Mouse (Mus musculus): ENCODE measurements around the gene Nxpe2. TPM values are rescaled to one million over a fixed set of nuclear protein-coding genes. Genes with fewer than 3 reads are reported as not detected.
"Not testable (repeated sequence)": the region's sequence is repeated elsewhere in the genome, so short reads cannot be mapped to it uniquely, and the experiment has no call there.

The Nxpe2 gene
- polyA plus RNA-seq, 1 experiment = 0.55 TPM

GRCm38 (mm10) chr9:48315825-48316224, 37.4 kb downstream of the Nxpe2 start:
- H3K27me3 ChIP-seq (ENCODE audit: control insufficient read depth, insufficient read depth, low read length, poor library complexity, severe bottlenecking) = no peaks in the 10 kb centered on the region
- H3K4me3 ChIP-seq (ENCODE audit: low read depth, low read length) = no peak overlapping the region
- H3K9me3 ChIP-seq (replicated peaks; ENCODE audit: control insufficient read depth, insufficient read depth, low read length, poor library complexity, severe bottlenecking) = no peaks in the 10 kb centered on the region
- no peak overlapping the region for H3K9ac ChIP-seq (ENCODE audit: low read depth, poor library complexity, severe bottlenecking)
- no peaks in the 10 kb centered on the region for H3K36me3 ChIP-seq (ENCODE audit: control insufficient read depth, insufficient read depth, low read length, poor library complexity, severe bottlenecking)
- no peak overlapping the region for H3K27ac ChIP-seq (ENCODE audit: insufficient read depth, low read length)
- H3K4me1 ChIP-seq (ENCODE audit: control insufficient read depth, insufficient read depth, low read length) = no peaks in the 10 kb centered on the region
- TF ChIP-seq EP300 (IDR thresholded peaks at IDR 0.05; ENCODE audit: insufficient read depth, low read depth, low read length) = no peak
- TF ChIP-seq POLR2A (IDR thresholded peaks at IDR 0.05; ENCODE audit: insufficient read depth, low read length) = no peak
- no peak for TF ChIP-seq CTCF (IDR thresholded peaks at IDR 0.05; ENCODE audit: low read depth, low read length)

- Histone ChIP-seq H3K9me3 (replicated peaks; ENCODE audit: control insufficient read depth, insufficient read depth, low read length, poor library complexity, severe bottlenecking) (no peaks in the 10 kb centered on the region), H3K4me1 (ENCODE audit: control insufficient read depth, insufficient read depth, low read length) (no peaks in the 10 kb centered on the region), H3K27me3 (ENCODE audit: control insufficient read depth, insufficient read depth, low read length, poor library complexity, severe bottlenecking) (no peaks in the 10 kb centered on the region), H3K9ac (ENCODE audit: low read depth, poor library complexity, severe bottlenecking) (no peak overlapping the region), H3K27ac (ENCODE audit: insufficient read depth, low read length) (no peak overlapping the region), H3K36me3 (ENCODE audit: control insufficient read depth, insufficient read depth, low read length, poor library complexity, severe bottlenecking) (no peaks in the 10 kb centered on the region), H3K4me3 (ENCODE audit: low read depth, low read length) (no peak overlapping the region)
- TF ChIP-seq CTCF (IDR thresholded peaks at IDR 0.05; ENCODE audit: low read depth, low read length) (no peak), EP300 (IDR thresholded peaks at IDR 0.05; ENCODE audit: insufficient read depth, low read depth, low read length) (no peak), POLR2A (IDR thresholded peaks at IDR 0.05; ENCODE audit: insufficient read depth, low read length) (no peak)
Observed at GRCm38 (mm10) chr9:48314194-48314593, 39.1 kb downstream of the Nxpe2 start.

- no peaks in the 10 kb centered on the region for H3K4me1 ChIP-seq (ENCODE audit: control insufficient read depth, insufficient read depth, low read length)
- no peaks in the 10 kb centered on the region for H3K27me3 ChIP-seq (ENCODE audit: control insufficient read depth, insufficient read depth, low read length, poor library complexity, severe bottlenecking)
- no peak overlapping the region for H3K27ac ChIP-seq (ENCODE audit: insufficient read depth, low read length)
- no peak overlapping the region for H3K9ac ChIP-seq (ENCODE audit: low read depth, poor library complexity, severe bottlenecking)
- no peaks in the 10 kb centered on the region for H3K36me3 ChIP-seq (ENCODE audit: control insufficient read depth, insufficient read depth, low read length, poor library complexity, severe bottlenecking)
- H3K9me3 ChIP-seq (replicated peaks; ENCODE audit: control insufficient read depth, insufficient read depth, low read length, poor library complexity, severe bottlenecking) = no peaks in the 10 kb centered on the region
- TF ChIP-seq EP300 (IDR thresholded peaks at IDR 0.05; ENCODE audit: insufficient read depth, low read depth, low read length) = no peak
- TF ChIP-seq CTCF (IDR thresholded peaks at IDR 0.05; ENCODE audit: low read depth, low read length) = no peak
- TF ChIP-seq POLR2A (IDR thresholded peaks at IDR 0.05; ENCODE audit: insufficient read depth, low read length) = no peak
- no peak overlapping the region for H3K4me3 ChIP-seq (ENCODE audit: low read depth, low read length)
Observed at GRCm38 (mm10) chr9:48311241-48311640, 42.0 kb downstream of the Nxpe2 start.

DNA sequence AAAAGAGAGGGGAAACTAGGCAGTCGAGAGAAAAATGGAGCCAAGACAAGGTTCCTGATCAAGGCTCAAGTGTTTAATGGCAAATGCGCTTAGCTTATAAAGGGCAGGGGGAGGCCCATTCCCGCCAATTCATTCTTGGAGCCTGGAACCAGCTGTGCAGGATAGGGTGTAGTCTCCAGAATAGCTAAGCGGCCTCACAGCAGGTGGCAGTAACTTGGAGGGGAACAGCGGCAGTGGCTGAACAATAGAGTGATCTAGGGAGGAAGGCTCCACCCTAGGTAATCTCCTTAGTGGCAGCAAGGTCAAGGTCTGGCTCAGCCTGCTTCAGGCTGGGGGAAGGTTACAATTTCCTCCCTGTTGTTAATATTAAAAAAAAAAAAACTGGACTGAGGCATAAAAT, 49.7 kb downstream of the Nxpe2 start:
- not testable (repeated sequence) for H3K27me3 ChIP-seq (ENCODE audit: control insufficient read depth, insufficient read depth, low read length, poor library complexity, severe bottlenecking); H3K9ac ChIP-seq (ENCODE audit: low read depth, poor library complexity, severe bottlenecking); H3K4me3 ChIP-seq (ENCODE audit: low read depth, low read length); H3K36me3 ChIP-seq (ENCODE audit: control insufficient read depth, insufficient read depth, low read length, poor library complexity, severe bottlenecking); H3K4me1 ChIP-seq (ENCODE audit: control insufficient read depth, insufficient read depth, low read length)
- Histone ChIP-seq H3K9me3 (replicated peaks; ENCODE audit: control insufficient read depth, insufficient read depth, low read length, poor library complexity, severe bottlenecking) (peaks cover 21% of the 10 kb centered on the region), H3K27ac (ENCODE audit: insufficient read depth, low read length) (peak overlapping the region; percentile 96)
- peak; percentile 91 for TF ChIP-seq EP300 (IDR thresholded peaks at IDR 0.05; ENCODE audit: insufficient read depth, low read depth, low read length)

- Histone ChIP-seq H3K4me1 (ENCODE audit: control insufficient read depth, insufficient read depth, low read length) (peaks cover under 1% of the 10 kb centered on the region), H3K4me3 (ENCODE audit: low read depth, low read length) (no peak overlapping the region), H3K27ac (ENCODE audit: insufficient read depth, low read length) (no peak overlapping the region), H3K27me3 (ENCODE audit: control insufficient read depth, insufficient read depth, low read length, poor library complexity, severe bottlenecking) (no peaks in the 10 kb centered on the region), H3K9me3 (replicated peaks; ENCODE audit: control insufficient read depth, insufficient read depth, low read length, poor library complexity, severe bottlenecking) (peaks cover 21% of the 10 kb centered on the region), H3K36me3 (ENCODE audit: control insufficient read depth, insufficient read depth, low read length, poor library complexity, severe bottlenecking) (no peaks in the 10 kb centered on the region), H3K9ac (ENCODE audit: low read depth, poor library complexity, severe bottlenecking) (no peak overlapping the region)
- TF ChIP-seq POLR2A (IDR thresholded peaks at IDR 0.05; ENCODE audit: insufficient read depth, low read length) (no peak), EP300 (IDR thresholded peaks at IDR 0.05; ENCODE audit: insufficient read depth, low read depth, low read length) (no peak), CTCF (IDR thresholded peaks at IDR 0.05; ENCODE audit: low read depth, low read length) (no peak)
Observed at GRCm38 (mm10) chr9:48298983-48299382, 54.3 kb downstream of the Nxpe2 start.

DNA sequence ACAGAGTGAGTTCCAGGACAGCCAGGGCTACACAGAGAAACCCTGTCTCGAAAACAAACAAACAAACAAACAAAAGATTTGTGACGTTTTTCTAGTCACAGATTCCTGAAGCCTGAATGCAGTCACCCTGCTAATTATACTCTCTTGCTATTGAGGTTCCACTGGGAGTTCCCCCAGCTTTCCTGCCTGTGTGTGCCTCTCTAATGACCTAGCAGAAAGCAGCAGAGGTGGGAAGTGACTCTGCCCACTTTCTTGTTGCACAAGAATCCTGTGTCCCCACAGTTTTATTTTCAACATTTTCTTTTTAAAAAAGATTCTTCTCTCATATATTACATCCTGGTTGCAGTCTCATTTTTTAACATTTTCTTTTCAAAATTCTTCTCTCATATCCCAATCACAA, 58.5 kb downstream of the Nxpe2 start:
- Histone ChIP-seq H3K27me3 (ENCODE audit: control insufficient read depth, insufficient read depth, low read length, poor library complexity, severe bottlenecking) (no peaks in the 10 kb centered on the region), H3K4me1 (ENCODE audit: control insufficient read depth, insufficient read depth, low read length) (no peaks in the 10 kb centered on the region), H3K27ac (ENCODE audit: insufficient read depth, low read length) (no peak overlapping the region), H3K9me3 (replicated peaks; ENCODE audit: control insufficient read depth, insufficient read depth, low read length, poor library complexity, severe bottlenecking) (no peaks in the 10 kb centered on the region), H3K36me3 (ENCODE audit: control insufficient read depth, insufficient read depth, low read length, poor library complexity, severe bottlenecking) (no peaks in the 10 kb centered on the region), H3K4me3 (ENCODE audit: low read depth, low read length) (no peak overlapping the region), H3K9ac (ENCODE audit: low read depth, poor library complexity, severe bottlenecking) (no peak overlapping the region)
- no peak for TF ChIP-seq EP300 (IDR thresholded peaks at IDR 0.05; ENCODE audit: insufficient read depth, low read depth, low read length)
- TF ChIP-seq CTCF (IDR thresholded peaks at IDR 0.05; ENCODE audit: low read depth, low read length) = no peak
- TF ChIP-seq POLR2A (IDR thresholded peaks at IDR 0.05; ENCODE audit: insufficient read depth, low read length) = no peak

Measured in ES-Bruce4 (cell line).